Mouse (Mus musculus) embryo, embryonic 10.5 days (tissue): ENCODE results near the gene Mdga1.

ENCODE experiments used
- DNase-seq: peaks from one replicate; pipeline ENCODE4 v3.0.0-alpha.2; 2015; ENCODE audit warnings: low spot score

The Mdga1 gene

DNA sequence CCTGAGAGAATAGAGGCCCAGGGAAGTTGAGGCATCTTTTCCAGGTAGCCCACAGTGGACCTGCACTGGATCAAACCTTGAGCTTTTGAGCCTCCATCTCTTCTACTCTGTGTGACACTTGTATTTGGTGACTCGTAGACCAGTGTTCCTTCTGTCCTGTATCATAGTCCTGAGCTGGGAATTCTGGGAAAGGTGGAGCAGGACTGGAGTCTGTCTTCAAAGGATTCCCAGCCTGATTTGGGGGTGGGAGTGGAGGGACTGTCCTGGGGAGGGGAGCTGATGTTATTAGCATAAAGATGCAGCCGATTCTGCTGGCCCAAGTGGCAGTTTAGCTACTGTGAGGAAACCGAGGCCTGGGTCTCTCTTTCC lies 50.4 kb downstream of the Mdga1 start:
- DNase-seq, result no peak

DNA sequence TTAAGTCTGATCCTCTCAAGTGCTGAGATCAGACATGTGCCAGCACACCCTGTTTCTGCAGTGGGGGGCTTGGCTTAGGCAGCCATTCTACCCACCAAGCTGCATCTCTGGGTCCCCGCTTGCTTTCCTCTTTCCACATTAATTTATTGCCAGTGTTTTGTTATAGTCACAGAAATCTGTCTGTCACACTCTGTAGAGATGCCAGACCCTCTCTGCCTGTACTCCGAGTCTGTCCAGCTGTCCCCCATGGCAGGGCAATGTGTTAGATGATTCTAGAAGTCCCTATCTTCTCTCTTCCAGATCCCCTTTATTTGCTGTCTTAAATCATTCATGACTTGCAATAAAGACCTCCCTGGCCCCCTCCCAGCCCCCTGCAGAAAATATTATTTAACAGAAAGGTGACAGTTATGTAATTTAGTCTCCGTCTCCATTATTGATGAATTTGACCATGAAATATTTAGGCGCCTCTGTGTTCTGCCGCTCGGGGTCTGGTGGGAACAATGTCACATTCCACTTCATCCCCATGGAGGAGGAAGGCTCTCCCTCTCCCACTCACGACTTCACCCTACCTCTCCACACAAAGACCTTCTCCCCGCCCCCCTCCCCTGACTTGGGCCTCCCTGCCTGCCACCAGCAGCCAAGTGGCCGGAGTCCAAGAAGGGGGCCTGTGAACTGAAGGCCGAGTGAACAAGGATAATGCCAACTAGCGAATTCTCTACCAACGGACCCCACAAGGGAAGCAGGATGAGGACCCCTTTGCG lies 50.9 kb downstream of the Mdga1 start:
- DNase-seq, result no peak

DNA sequence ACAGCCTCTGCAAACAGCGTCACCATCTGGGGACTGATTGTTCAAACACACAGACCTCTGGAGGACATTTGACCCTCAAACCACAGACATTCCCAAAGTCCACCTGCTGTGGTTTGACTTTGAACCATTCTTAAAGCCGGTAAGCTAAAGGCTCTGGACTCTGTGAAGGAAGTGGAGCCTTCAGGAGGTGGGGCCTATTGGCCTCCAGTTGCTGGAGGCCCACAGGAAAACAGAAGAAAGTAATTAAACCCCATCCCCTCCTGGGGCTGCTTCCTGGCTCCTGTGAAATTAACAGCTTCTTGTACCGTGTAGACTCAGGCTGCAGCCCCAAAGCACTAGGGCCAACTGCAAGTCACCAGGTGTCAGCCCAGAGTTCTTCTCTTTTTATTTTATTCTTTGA lies 52.9 kb downstream of the Mdga1 start:
- DNase-seq, result peak; percentile 37

DNA sequence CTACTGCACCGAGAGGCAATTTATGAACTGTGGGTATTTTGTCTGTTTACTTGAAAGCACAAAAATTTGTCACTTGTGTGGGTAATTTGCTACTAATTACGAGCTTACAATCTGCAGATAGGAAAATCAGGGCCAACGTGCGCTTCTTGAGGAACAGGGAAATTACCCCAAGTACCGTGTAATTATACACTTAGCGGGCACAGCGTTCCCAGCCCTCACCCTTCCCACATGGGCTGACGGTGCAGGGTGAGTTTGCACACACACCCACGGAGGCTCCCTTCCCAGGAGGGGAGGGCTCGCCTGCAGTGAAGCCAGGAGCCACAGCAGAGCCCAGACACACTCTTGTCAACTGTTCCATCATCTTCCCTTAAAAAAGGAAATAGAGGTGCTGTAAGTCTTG lies 54.1 kb downstream of the Mdga1 start:
- no peak for DNase-seq

DNA sequence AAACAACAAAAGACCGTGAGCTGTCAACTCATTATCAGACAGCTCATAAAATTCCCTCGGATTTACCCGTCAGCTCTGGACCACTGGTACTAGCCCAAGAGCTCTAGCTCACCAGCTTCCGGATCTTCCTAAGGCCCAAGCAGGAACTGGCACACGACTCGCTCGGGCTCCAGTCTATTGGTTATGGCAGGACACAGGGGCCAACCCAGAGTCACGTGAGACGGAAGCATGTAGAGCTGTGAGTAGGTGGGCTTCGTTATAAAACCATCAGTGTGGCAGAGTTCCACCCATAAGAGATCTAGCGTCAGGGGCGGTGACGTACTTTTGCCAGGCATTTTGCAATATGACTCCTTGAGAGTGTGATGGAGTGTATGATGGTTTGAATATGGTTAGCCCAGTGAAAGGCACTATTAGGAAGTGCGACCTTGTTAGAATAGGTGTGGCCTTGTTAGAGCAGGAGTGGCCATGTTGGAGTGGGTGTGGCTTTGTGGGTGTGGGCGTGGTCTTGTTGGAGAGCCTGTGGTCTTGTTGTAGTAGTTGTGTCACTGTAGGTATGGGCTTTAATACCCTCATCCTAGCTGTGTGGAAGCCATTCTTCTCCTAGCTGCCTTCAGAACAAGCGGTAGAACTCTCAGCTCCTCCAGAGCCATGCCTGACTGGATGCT lies 56.5 kb downstream of the Mdga1 start:
- no peak for DNase-seq

DNA sequence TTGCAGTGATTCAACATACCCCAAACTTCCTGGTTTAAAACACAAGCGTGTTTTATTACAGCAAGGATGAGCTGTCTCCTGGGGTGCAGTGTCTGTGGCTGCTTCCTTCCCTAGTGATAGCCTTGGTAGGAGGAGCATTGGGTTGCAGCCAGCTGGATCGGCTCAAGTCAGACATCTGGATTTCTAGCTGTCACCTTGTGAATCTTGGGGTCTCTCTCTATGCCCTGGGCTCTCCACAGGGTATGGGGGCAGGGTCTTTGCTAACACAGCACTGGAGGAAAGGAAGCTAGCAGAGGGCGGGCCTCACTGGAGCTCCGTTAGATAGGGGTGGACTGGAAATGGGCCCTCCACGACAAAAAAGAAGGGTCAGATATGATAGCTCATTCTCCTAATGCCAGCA lies 57.2 kb downstream of the Mdga1 start:
- no peak for DNase-seq

DNA sequence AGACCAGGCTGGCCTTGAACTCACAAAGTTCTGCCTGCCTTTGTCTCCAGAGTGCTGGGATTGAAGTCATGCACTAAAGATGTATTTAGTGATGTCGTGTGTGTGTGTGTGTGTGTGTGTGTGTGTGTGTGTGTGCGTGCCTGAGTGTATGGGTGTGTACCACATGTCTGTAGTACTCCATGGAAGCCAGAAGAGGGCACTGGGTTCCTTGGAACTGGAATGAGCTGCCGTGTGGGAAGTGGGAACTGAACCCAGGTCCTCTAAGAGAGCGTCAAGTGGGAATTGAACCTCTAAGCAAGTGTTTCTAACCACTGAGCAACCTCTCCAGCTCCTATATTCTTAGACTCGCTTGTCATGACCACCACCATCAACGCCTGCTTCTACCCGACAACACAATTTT lies 60.9 kb downstream of the Mdga1 start:
- DNase-seq, result no peak

DNA sequence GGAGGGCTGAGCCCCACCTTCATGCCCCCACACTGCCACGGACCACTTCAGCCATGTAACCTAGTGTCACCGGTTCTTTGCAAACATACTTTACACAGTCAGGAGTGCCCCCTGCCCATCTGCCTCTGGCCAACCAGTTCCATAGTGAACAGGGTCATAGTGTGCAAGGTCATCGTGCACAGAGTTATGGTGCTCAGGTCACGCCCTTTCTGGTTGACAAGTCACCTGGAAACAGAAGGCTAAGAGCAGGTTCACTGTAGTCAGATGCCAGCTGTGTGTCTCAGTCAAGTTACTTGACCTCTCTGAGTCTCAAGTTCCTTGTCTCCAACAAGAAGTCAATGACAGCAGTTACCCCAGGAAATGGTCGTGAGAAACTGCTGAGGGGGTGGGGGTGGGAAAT lies 65.2 kb downstream of the Mdga1 start:
- no peak for DNase-seq

DNA sequence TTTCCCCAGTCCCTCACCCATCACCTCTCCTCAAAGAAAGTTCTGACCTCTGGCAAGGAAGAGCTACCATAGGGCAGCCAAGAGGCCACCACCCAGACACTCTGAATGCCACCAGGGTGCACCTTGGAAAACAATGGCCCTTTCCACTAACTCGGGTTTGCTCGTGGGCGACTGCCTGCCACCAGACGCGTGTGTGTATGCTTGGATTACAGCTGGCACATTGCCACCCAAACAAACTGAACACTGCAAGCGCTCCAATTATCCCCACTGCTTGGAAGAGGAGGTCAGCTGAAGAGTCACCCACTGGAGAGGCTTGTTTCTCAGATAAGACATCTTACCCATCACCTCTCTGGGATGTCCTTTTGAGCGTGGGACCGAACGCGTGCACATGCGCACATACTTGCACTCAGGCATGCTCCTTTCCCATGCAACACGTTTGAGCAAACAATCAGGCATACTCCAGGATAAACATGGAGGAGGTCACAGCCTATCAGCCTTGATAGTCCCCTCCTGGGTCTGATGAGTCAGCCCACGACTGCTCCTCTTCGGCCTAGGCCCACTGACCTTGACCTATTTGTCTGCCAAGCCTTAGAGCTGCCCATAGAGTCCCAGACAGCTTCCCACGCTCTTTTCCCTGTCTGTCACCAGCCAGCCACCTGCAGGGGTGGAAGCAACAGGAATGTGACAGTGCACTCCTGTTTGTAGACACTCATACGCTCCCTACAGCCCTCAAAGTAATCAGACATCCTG lies 67.3 kb downstream of the Mdga1 start:
- DNase-seq, result no peak

DNA sequence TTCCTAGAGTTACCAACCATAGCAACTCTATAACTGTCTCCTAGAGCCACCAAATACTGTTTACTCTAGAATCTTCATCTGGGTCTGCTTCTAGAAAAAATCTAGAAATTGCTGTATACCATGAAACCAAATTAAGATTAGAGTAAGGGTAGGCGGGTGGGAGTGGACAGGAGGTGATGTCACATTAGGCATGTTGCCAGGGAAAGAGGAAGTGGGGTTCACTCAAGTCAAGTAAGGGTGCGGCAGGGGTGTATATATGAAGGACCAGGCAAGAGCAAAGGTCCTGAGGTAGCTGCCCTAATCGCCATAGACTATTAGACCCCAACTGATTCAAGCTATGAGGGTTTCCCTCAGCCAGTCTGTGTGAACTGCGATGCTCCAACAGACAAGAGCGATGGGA lies 69.6 kb downstream of the Mdga1 start:
- no peak for DNase-seq

DNA sequence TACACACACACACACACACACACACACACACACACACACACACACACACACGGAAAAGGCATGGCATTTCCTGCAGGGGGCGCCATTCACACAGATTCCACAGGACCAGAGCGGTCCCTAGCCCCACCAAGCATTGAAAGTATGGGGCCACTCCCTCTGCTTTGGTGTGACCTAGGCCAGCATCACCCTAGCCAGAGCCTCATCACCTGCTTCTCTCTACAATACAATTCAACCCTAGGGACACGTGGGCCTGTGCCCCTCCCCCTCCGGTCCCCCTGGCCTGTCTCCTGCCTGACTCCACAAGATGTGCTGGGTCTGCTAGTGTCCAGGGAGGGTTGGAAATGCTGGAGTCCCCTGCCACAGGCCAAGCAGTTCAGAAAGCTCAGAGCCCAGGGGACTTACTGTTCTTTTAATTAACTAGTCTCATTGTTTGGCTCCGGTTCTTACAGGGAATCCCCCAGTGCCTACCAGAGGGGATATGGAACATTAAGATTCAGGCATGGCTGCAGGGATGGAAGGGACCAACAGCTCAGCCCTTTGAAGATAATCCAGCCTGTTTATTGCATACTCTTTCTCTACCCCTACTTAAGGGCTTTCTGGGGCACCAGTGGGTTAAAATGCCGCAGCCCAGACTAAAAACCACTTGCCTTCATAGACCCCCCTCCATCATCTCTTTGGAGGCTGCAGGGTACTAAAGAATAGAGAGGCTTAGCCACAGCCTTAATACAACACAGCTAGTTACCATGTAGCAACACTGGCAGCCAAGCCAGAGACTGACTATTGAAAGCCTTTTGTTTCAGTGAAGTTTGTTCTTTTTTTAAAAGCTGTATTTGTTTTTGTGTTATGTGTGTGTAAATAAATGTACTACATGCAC lies 73.5 kb downstream of the Mdga1 start:
- peak; percentile 78 for DNase-seq

DNA sequence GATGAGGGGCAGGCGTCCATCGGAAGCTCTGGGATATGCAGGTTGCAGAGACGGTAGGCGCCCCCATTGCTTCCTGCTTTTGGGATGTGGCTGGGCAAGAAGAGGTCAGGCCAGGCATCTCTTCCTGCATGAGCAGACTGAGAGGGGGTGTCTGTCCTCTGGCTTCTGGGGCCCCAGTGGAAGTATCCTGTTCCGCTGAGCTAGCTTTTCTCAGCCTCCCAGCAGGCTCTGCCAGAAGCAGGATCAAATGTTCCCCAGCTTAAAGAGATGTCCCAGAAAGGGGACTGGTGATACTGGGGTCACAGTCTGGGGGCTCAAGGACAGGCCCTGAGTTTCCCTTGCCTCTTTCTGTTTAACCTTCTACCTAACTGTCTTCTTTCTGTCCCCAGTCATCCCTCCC lies 74.3 kb downstream of the Mdga1 start:
- no peak for DNase-seq

DNA sequence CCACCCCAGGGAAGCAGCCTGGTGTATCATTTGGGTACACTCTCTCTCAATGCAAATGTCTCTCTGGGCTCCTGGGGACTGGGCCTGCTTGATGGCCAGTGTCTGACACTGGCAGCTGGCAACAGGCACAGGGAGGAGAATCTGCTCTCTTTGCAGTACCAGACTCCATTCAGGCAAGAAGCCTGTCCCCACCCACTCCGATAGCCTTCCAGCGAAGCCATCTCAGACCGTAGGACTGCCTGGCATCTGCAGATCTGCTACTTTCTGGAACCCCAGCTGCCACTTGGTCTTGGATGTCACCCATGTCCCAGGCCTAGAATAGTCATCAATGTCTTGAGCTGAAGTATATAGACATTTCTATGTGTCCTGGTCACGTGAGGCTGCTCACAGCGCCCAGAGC lies 74.9 kb downstream of the Mdga1 start:
- no peak for DNase-seq

DNA sequence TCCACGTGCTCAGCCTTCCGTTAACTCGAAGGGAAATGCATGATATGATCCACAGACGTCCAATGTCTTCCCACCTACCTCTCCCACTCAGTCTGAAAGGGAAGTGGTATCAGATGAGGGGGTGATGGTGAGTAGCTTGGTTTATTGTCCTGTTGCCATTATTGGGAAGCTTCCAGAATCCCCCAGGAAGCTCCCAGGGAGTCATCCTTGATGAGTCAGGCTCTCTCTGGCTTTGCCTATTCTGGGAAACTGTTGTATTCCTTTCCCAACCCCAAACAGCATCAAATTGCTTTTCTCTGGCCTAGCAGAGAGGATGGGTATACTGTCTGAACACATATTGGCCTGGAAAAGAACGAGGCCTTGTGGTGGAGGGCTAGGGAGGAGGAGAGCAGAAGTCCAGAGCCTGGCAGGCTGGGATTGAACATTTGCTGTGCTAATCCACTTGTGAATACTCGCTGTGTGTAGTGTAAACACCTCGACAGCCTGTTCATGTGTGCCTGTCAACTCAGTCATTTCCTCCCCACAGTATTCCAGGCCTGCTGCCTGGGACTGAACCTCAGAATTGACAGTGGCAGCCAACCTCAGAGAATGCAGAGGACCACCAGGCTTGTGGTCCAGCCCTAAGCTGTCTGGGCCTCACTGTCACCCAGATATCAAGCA lies 79.3 kb downstream of the Mdga1 start:
- no peak for DNase-seq

DNA sequence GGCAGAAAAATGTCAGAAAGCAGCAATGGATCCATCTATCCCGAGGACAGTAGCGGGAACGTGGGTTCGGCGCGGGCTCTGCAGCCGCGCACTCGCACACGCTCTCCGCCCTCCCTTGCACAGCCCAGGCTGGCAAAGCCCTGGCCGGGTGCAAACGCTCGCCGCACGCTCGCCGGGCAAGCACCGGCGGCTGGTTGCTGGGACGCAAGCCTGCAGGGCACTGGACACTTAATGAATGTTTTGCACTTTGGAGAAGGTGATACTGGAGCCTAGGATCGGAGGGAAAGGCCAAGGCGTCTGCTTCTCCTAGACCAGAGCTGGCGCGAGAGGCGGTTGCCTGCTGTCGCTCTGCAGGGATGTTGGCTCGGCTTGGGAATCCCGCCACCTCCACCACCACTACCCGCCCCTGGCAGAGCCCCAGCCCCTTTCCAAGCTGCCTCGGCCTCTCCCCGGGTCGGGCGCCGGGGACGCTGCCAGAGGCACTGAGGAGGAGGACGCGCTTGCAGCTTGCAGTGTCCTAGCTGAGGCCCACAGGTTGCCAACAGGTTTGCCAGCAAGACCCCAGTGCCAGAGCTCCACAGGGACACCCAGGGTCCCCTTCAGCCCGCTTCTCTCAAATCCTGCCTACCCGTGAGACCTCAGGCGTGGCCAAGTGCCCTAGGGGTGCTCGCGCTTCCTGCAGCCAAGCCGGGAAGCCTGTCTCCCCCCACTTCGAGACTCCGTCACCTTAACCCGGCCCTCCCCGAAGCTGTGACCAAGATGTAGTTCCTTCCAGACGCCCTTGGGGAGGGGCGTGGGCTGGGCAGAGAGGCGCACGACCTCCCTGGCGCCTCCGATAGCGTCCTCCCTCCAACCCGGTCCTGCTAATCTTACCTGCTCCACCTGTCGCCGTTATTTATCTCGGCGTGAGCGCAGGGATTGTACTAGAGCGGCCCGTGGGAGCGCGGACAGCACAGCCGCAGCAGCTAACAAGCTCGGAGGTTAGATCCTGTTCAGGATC lies 80.6 kb downstream of the Mdga1 start:
- peak; percentile 65 for DNase-seq

DNA sequence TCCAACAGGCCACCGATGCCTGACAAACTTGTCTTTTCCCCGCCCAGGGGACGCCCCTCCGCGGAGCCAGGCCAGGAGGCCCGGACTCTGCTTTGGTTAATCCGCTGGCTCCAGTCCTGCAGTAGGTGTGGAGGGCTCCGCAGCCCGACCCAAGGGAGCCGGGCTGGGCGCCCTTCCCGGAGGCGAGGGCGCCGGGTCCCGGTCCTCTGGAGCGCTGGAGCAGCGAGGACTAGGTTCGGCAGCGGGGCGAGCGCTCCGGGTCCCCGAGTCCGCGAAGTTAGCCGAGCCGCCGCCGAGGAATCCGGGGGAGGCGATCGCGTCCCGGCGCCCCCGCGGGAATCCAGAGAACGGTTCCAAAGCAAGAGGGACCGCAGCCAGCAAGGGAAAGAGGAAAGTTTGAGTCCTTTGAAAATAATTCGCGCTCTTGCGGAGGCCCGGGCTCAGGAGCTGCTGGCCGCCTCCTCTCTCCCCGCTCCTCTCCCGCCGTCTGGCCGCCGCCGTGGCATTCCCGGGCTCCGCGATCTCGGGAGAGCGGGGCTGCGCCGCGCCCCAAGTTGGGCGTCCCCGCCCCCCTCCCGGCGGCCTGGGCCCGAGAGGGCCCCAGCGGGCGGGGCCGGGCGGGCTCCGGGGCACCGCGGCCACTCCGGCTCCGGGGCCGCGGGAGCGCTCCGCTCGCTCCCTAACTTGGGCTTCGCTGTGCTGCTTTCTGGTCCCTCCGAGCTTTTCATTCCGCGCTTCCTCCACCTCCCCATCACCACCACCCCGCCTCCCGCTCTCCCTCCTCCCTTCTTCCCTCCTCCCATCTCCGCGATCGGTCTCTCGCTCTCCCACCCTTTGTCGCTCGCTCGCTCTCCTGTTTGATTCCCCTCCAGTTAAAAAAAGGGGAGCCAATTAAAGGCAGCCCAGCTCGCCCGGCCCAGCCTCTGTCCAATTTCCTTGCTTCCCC lies 81.7 kb downstream of the Mdga1 start:
- DNase-seq, result peak; percentile 76

DNA sequence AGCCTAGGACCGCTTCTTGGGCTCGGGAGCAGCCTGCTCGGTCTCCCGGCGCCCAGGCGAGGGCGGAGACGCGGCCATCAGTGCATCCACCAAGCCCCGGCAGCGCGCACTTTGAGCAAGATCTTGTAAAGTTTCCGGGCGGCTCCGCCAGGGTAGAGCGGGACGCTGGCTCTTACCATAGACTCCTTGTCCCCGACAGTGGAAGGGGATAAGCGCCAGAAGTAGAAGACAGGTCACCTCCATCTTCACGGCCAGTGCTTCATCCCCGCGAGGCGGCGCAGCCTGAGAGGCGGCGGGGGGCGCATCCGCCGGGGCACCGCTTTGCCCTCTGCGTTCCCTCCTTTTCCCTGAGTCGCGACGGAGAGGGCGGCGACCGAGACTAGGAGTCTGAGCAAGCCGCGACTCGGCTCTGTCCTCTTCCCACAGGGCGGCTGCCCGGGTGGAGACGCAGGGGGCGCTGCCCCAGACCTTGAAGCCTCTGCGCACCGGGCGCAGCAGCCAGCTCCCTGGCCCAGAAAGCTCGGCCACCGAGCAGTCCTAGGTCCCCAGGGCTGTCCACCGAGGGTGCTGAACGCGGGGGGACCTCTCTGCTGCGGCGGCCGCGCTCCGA lies 82.5 kb downstream of the Mdga1 start:
- peak; percentile 78 for DNase-seq

DNA sequence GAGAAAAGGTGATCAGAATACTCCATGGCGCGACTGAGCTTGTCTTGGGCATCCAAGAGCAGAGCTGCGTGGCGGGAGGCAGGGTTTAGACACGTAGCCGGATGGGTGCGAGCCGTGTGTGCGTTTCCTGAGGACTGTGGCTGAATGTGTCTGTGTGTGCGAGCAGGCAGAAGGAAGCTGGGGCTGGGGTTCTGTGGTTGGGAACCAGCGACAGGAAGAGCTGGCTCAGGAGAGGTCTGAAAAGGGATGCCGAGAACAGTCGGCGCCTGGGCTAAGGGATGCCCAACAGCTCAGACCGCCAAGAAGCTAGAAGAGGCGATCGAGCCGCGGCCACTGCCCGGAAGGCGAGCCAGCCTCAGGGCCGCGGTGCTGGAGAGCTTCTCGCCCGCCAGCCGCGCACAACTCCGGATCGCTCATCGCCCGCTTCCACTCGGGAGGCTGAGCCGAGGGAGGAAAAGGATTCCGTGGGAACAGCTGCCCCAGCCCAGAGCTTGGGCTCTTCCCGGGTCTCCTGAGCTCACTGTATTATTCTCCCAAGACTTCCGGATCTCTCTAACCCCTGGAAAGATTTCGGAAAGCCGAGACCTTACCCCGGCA lies 83.1 kb downstream of the Mdga1 start:
- DNase-seq, result peak; percentile 60
